Mouse (Mus musculus) myocyte (in vitro differentiated cells): ENCODE measurements around the gene Zfp775.

ENCODE experiments used
- MAX ChIP-seq: IDR thresholded peaks from one replicate; pipeline ENCODE4 v1.6.1; 2011; ENCODE audit warnings: low read depth, mild to moderate bottlenecking, control low read depth
- POLR2A ChIP-seq: IDR thresholded peaks from one replicate; pipeline ENCODE4 v1.6.1; 2011; ENCODE audit warnings: low read depth, mild to moderate bottlenecking, control low read depth, moderate library complexity; ENCODE audit not compliant: insufficient read length

GRCm38 (mm10) chr6:48573981-48574380 is 27.9 kb upstream of the Zfp775 start:
- TF ChIP-seq POLR2A (no peak), MAX (no peak)
